Mouse (Mus musculus) lung, adult 2 months (tissue): ENCODE measurements around the gene Trdmt1. TPM values are rescaled to one million over a fixed set of nuclear protein-coding genes. Genes with fewer than 3 reads are reported as not detected.

ENCODE experiments used
- DNase-seq: peaks from one replicate; pipeline ENCODE4 v3.0.0; 2022
- H3K4me1 ChIP-seq: fragments of 200-500 bp; 2 replicates; pipeline ENCODE4 v1.6.1; 2011; ENCODE audit warnings: low read length; ENCODE audit not compliant: control insufficient read depth, insufficient read depth
- H3K4me3 ChIP-seq: fragments of 200-500 bp; replicated peaks from 2 replicates; pipeline ENCODE3; 2011; ENCODE audit warnings: low read depth, mild to moderate bottlenecking, control low read depth, low read length; ENCODE audit errors: extremely low read depth
- CTCF ChIP-seq: fragments of 200-500 bp; IDR thresholded peaks from 2 replicates; pipeline ENCODE4 v1.5.1; 2011; ENCODE audit warnings: mild to moderate bottlenecking, low read length, control low read depth; ENCODE audit not compliant: insufficient read depth
- POLR2A ChIP-seq: fragments of 200-500 bp; IDR thresholded peaks from 2 replicates; pipeline ENCODE4 v1.6.1; 2011; ENCODE audit warnings: low read depth, mild to moderate bottlenecking, control low read depth, low read length, borderline replicate concordance; ENCODE audit errors: extremely low read depth
- WGBS: fragments of 180-500 bp; shearing (Covaris S2); methylation state at CpG from one replicate; pipeline ENCODE4 v1.1.7; 2018; 5-methylcytosine and 5-hydroxymethylcytosine counted together
- polyA plus RNA-seq: library from polyadenylated mRNA; depleted of rRNA; stranded (reverse); fragments of >200 nt; gene quantifications from 2 replicates; pipeline ENCODE4 v1.2.3, GENCODE M21; 2012

The Trdmt1 gene
- polyA plus RNA-seq, 1 experiment: 4.2 TPM

- TF ChIP-seq POLR2A: peak; percentile 96
- TF ChIP-seq CTCF: no peak
- Histone ChIP-seq H3K4me1 (peaks cover 14% of the 10 kb centered on the region), H3K4me3 (peak overlapping the region; percentile 88)
- peak; percentile 83 for DNase-seq
- under 1% methylated on average over 46 of the region's 46 CpGs for WGBS
Observed at GRCm38 (mm10) chr2:13574066-13574800, 29.8 kb upstream of the Trdmt1 start.

GRCm38 (mm10) chr2:13573408-13574065, 29.1 kb upstream of the Trdmt1 start, which contains the start of gene Vim:
Gene Vim (plus strand): TSS chr2:13573927.
- peak; percentile 64 for DNase-seq
- WGBS: under 1% methylated on average over 26 of the region's 26 CpGs
- H3K4me3 ChIP-seq: peak within 1 kb of the TSS; percentile 88
- TF ChIP-seq POLR2A (peak; percentile 68; the same call in 1 of the 2 replicates), CTCF (no peak)
- H3K4me1 ChIP-seq: peaks cover 11% of the 10 kb centered on the region

- TF ChIP-seq POLR2A (no peak), CTCF (no peak)
- Histone ChIP-seq H3K4me1 (peaks cover 8% of the 10 kb centered on the region), H3K4me3 (peak overlapping the region; percentile 88)
- DNase-seq: no peak
- 14% methylated on average over 12 of the region's 12 CpGs for WGBS
Observed at GRCm38 (mm10) chr2:13572647-13573407, 28.4 kb upstream of the Trdmt1 start.

GRCm38 (mm10) chr2:13572101-13572553, 27.7 kb upstream of the Trdmt1 start:
- Histone ChIP-seq H3K4me3 (no peak overlapping the region), H3K4me1 (peaks cover 8% of the 10 kb centered on the region)
- no peak for DNase-seq
- 41% methylated on average over 4 of the region's 4 CpGs for whole genome bisulfite sequencing
- TF ChIP-seq CTCF: no peak
- no peak for TF ChIP-seq POLR2A

- H3K4me1 ChIP-seq: peaks cover 8% of the 10 kb centered on the region
- no peak overlapping the region for H3K4me3 ChIP-seq
- WGBS: 73% methylated on average over 2 of the region's 2 CpGs
- TF ChIP-seq POLR2A: no peak
- no peak for TF ChIP-seq CTCF
- no peak for DNase-seq
Observed at GRCm38 (mm10) chr2:13570122-13570521, 25.7 kb upstream of the Trdmt1 start.

- no peak for DNase-seq
- H3K4me3 ChIP-seq: no peak overlapping the region
- 84% methylated on average over 2 of the region's 2 CpGs for WGBS
- TF ChIP-seq CTCF (no peak), POLR2A (no peak)
- H3K4me1 ChIP-seq: peaks cover 2% of the 10 kb centered on the region
Observed at GRCm38 (mm10) chr2:13560396-13560795, 15.9 kb upstream of the Trdmt1 start.

- TF ChIP-seq CTCF (no peak), POLR2A (no peak)
- no peak for DNase-seq
- Histone ChIP-seq H3K4me1 (peaks cover 2% of the 10 kb centered on the region), H3K4me3 (no peak overlapping the region)
- WGBS: 86% methylated on average over 5 of the region's 5 CpGs
Observed at GRCm38 (mm10) chr2:13559729-13560128, 15.3 kb upstream of the Trdmt1 start.

- Histone ChIP-seq H3K4me3 (no peak overlapping the region), H3K4me1 (peaks cover 2% of the 10 kb centered on the region)
- TF ChIP-seq POLR2A (no peak), CTCF (no peak)
- WGBS: 67% methylated on average over 5 of the region's 5 CpGs
- DNase-seq: no peak
Observed at GRCm38 (mm10) chr2:13559303-13559702, 14.8 kb upstream of the Trdmt1 start.

GRCm38 (mm10) chr2:13558607-13559262, 14.3 kb upstream of the Trdmt1 start:
- H3K4me1 ChIP-seq: peaks cover 2% of the 10 kb centered on the region
- WGBS: 24% methylated on average over 5 of the region's 5 CpGs
- DNase-seq: no peak

More at GRCm38 (mm10) chr2:13558607-13559262, 14.3 kb upstream of the Trdmt1 start:
- H3K4me3 ChIP-seq: no peak overlapping the region
- TF ChIP-seq POLR2A: no peak
- no peak for TF ChIP-seq CTCF
